8 mouse cellular contexts compared by ENCODE assay signal in genomic region chr1:178187216-178187791, GRCm38 (mm10). TPM values are rescaled to one million over a fixed set of nuclear protein-coding genes. Genes with fewer than 3 reads are reported as not detected.
DNase-seq lines count a peak whose midpoint lies in the region; ATAC-seq lines count a peak whose summit lies in the region.
"Not testable (repeated sequence)": the region's sequence is repeated elsewhere in the genome, so short reads cannot be mapped to it uniquely, and the experiment has no call there.

Desi2 (plus strand) TSS chr1:178187417.

- ATAC-seq in hindbrain, embryonic 15.5 days (ENCODE audit: low FRiP score, low read depth) = peak; percentile 100

- peak; percentile 99 for DNase-seq in T-cell, adult 2 months (ENCODE audit: low spot score)
- peak; percentile 91 for DNase-seq in cerebellum, postnatal 36 days
- DNase-seq in frontal cortex, postnatal 36 days (ENCODE audit: low spot score in 2 of 2) = peak; percentile 95 to 98
- DNase-seq in left cerebral cortex, adult 11 months (ENCODE audit: low spot score) = peak; percentile 98
- DNase-seq in lung, postnatal 4 days = peak; percentile 96 to 99
- DNase-seq in retina, postnatal 7 days (ENCODE audit: low read depth, low spot score) = peak; percentile 88
- peak; percentile 90 for DNase-seq in urinary bladder, adult 2 months (ENCODE audit: low spot score)

- H3K36me3 ChIP-seq in hindbrain, embryonic 15.5 days = not testable (repeated sequence)

- H3K4me1 ChIP-seq in hindbrain, embryonic 15.5 days (replicated peaks) = peaks cover 17% of the 10 kb centered on the region

- not testable (repeated sequence) for H3K27me3 ChIP-seq in hindbrain, embryonic 15.5 days

- H3K4me2 ChIP-seq in hindbrain, embryonic 15.5 days = peak within 1 kb of the TSS; percentile 63

- H3K4me3 ChIP-seq in hindbrain, embryonic 15.5 days = peak within 1 kb of the TSS; percentile 78

- H3K9me3 ChIP-seq in hindbrain, embryonic 15.5 days = not testable (repeated sequence)

- peak within 1 kb of the TSS; percentile 85 for H3K27ac ChIP-seq in hindbrain, embryonic 15.5 days (replicated peaks)

- H3K9ac ChIP-seq in hindbrain, embryonic 15.5 days = peak within 1 kb of the TSS; percentile 67

- WGBS in hindbrain, embryonic 15.5 days = under 1% methylated on average over 37 of the region's 37 CpGs

RNA-seq across cellular contexts. Expression of gene Desi2, which starts in this region (rescaled TPM):
- polyA plus RNA-seq in hindbrain, embryonic 15.5 days (2015; fragmentation: Nextera tagmentation; extraction: Ambion mirVana) = 20.3 and 23.5 TPM in 2 replicates
- polyA plus RNA-seq in urinary bladder, adult 2 months (2012; rRNA removed) = 15.8 and 17.3 TPM in 2 replicates

Comparison
In these comparisons a context has a peak if more than half of its experiments do, and no peak if none do; other contexts are left out.
1. Peak in every context shown above with its lines: DNase-seq, ATAC-seq, H3K4me3 ChIP-seq and H3K27ac ChIP-seq.